Mouse (Mus musculus): ENCODE measurements around the gene Gabrp.
A peak's percentile ranks its signal among the peaks of the same experiment; 100 is the strongest.

The Gabrp gene

GRCm38 (mm10) chr11:33578859-33579258 is at the start of gene Gabrp:
Gabrp (minus strand) TSS chr11:33578959.
- DNase-seq (ENCODE audit: low spot score): no peak

GRCm38 (mm10) chr11:33627136-33627742 is 48.5 kb upstream of the Gabrp start:
- no peak for DNase-seq (ENCODE audit: low spot score)

- DNase-seq (ENCODE audit: low spot score): peak; percentile 82
Measured at GRCm38 (mm10) chr11:33614218-33614617, 35.5 kb upstream of the Gabrp start.

DNA sequence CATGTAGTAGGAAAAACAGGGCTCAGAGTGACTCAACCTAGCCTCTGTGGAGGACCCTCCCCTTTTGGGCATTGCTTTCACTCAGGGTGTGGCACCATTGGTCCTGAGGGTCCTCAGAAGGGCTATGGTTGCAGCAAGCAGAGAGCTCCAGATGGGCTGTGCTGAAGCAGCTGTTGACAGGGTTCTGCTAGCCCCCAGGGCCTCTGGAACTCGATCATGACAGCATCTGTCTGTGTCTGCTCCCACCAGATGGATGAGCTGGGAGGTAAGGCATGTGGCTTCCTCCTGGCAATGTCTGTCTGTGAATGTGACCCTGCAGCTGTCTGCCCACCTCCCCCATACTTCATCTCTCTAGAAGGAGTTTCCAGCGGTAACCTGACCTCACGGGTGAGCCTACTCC is 29.0 kb upstream of the Gabrp start:
- DNase-seq (ENCODE audit: low spot score): no peak

GRCm38 (mm10) chr11:33603174-33603573 is 24.4 kb upstream of the Gabrp start:
- DNase-seq (ENCODE audit: low spot score): no peak

DNA sequence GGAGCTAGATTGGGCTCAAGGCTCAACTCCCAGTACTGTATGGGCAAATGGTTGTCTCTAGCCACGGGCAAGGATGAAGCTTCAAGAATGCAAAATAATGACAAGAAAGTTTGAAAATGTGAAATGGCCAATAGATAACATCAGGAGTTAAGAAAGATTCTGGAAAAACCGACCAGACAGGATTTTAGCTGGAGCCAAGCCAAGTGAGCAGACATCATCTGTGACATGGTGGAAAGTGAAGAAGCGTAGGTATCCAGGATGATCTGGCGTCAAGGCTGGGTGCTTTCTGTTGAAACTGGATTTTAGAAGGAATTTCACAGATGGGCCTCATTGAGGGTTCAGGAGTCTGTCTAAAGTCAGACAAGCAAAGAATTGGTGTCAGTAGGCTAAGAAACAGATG is 20.2 kb upstream of the Gabrp start, which contains the start of gene D130052B06Rik:
TSS of gene D130052B06Rik (plus strand) at position 317 of the 400 bp plus-strand sequence.
- DNase-seq (ENCODE audit: low spot score): no peak

GRCm38 (mm10) chr11:33596655-33597054 is 17.9 kb upstream of the Gabrp start:
- no peak for DNase-seq (ENCODE audit: low spot score)

DNA sequence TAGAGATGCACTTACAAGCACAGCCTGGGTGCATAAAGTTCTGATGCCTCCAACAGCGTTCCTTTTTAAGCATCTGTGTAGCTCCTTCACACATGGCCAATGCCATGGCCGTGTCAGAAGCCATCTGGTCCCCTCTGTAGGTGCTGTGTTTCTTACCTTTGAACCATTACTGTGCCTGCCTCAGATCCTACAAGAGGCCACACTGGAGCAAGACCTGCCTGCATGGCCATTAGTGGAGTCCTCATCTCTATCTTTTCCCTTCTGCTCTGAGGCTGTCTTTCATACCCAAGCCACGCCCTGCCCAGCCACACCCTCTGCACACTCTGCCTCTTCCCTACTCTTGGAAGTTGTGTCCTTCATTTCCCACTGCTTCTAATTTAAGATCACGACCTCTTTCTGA is 14.1 kb upstream of the Gabrp start:
- no peak for DNase-seq (ENCODE audit: low spot score)

DNA sequence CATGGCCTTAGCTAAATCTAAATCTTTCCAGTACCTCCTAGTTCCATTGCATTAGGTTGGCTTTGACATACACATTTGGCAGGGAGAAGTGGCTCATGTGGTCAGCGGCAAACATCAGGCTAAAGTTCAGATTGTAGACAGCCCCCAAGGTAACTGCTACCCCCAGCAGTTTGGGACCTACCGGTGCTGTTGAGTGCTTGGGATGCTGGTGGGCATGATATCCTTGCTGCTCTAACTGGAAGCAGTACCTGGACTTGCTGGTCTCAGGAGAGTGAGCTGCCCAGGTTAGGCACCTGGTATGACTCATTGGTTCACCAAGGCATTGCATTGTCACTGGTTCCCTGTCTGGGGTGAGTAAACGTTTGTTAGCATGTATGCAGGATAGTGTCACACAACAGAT is 12.0 kb upstream of the Gabrp start:
- no peak for DNase-seq (ENCODE audit: low spot score)

- no peak for DNase-seq (ENCODE audit: low spot score)
Measured at GRCm38 (mm10) chr11:33586614-33587013, 7.9 kb upstream of the Gabrp start.

- DNase-seq (ENCODE audit: low spot score): no peak
Measured at GRCm38 (mm10) chr11:33579621-33580020, 862 bp upstream of the Gabrp start.

DNA sequence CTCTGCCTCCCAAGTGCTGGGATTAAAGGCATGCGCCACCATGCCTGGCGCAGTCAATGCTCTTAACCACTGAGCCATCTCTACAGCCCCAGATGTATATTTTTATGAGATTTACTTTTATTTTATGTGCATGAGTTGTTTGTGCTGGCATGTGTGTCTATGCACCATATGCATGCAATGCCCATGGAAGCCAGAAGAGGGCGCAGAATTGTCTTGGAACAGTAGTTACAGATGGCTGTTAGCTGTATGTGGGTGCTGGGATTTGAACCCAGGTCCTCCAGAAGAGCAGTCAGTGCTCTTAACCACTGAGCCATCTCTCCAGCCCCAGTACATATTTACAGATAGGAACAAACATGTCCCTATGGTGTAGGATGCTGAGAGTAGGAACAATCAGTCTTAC is 3.8 kb downstream of the Gabrp start:
- DNase-seq (ENCODE audit: low spot score): no peak

DNA sequence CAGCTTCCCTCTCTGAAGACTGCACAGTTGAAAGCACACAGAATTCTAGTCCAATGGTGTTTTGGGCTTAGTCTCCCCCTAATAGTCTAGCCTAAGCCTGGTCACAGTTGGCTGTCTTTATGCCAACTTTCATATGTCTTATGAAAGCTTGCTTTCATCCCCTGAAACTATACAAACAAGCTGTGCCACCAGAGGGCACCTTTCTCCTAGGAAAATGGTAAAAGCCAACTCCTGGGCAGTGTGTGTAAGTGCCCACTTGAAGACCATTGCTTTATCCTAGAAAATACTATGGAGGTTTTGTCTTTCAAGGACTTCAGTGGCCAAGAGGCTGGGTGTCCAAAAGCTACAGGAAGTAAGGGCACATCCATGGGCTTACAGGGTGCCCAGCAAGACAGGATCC is 8.3 kb downstream of the Gabrp start:
- DNase-seq (ENCODE audit: low spot score): peak; percentile 48

- no peak for DNase-seq (ENCODE audit: low spot score)
Measured at GRCm38 (mm10) chr11:33563921-33564320, 14.8 kb downstream of the Gabrp start.

- no peak for DNase-seq (ENCODE audit: low spot score)
Measured at GRCm38 (mm10) chr11:33554123-33554522, 24.6 kb downstream of the Gabrp start.

- DNase-seq (ENCODE audit: low spot score): no peak
Measured at GRCm38 (mm10) chr11:33550861-33551560, 27.7 kb downstream of the Gabrp start.

DNA sequence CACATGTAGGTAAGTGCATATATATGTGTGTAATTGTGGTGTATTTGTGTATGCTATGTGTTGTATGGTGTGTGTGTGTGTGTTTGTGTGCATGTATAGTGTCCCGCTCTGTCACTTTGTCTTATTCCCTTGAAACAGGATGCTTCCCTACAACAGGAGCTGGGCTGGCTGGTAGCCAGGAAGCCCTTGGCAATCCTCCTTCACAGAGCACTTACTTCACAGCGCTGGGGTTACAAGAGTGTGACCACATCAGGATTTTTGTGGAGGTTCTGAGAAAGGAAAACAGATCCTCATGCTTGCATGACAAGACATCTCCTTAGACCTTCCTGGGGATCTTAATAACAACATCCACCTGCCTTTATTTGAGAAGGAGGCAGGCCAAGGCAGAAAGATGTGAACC is 31.4 kb downstream of the Gabrp start:
- DNase-seq (ENCODE audit: low spot score): peak; percentile 44

GRCm38 (mm10) chr11:33544945-33545344 is 33.8 kb downstream of the Gabrp start:
- no peak for DNase-seq (ENCODE audit: low spot score)

- no peak for DNase-seq (ENCODE audit: low spot score)
Measured at GRCm38 (mm10) chr11:33544121-33544520, 34.6 kb downstream of the Gabrp start.

DNA sequence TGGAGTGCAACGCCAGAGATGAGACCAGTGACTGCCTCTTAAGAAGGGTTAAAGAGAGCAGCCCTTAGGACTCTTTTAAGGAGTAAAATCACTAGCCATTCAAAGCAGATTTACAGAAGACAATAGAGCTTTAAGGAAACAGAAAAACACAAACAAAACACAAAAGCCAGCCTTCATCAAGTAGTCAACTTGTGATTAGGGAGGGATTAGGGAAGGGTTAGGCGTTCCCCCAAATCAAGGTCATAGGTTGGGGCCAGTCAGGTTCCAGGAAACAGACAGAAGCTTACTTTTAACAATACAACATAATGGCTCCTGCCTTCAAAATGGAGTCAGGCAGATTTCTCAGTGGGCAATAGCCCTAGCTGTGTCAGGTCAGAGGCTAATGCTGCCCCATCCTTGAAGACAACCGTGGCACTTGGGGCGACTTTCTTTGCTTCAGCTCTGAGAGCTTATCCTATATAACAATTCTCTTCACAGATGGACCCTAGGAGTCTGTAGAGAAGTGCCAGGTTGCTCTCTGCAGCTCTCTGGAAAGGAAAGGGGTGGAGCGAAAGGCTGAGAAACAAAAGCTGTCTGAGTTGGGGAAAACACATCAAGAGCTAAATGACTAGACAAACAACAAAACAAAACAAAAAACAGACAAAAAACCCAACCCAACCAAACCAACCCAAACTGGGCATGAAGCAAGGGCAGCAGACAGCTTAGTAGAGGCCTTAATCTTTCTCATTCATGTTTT is 41.2 kb downstream of the Gabrp start:
- DNase-seq (ENCODE audit: low spot score): no peak

DNA sequence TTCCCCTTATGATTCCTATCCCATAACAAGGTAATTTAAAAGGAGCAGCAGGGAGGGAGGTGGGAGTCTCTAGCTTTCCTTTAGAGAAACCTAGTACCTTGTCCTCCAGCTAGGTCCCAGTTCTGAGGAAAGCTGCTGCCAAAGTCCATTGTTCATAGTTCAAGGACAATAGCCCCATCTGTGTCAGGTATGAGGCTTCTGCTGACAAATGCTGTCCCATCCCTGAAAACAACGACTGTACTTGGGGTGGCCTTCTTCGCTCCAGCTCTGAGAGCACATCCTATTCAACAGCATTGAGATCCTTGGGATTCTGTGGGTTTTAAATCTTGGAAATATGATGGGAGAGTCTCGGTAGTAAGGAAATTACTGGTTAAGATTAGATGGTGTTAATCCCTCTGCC is 42.1 kb downstream of the Gabrp start:
- DNase-seq (ENCODE audit: low spot score): no peak

- no peak for DNase-seq (ENCODE audit: low spot score)
Measured at GRCm38 (mm10) chr11:33534541-33534940, 44.2 kb downstream of the Gabrp start.

GRCm38 (mm10) chr11:33533577-33533976 is 45.2 kb downstream of the Gabrp start:
- DNase-seq (ENCODE audit: low spot score): no peak
